Mouse (Mus musculus): ENCODE measurements around the gene Ncor1. TPM values are rescaled to one million over a fixed set of nuclear protein-coding genes. Genes with fewer than 3 reads are reported as not detected.

The Ncor1 gene
- polyA plus RNA-seq, 1 experiment from 2014 or later: 177 TPM

DNA sequence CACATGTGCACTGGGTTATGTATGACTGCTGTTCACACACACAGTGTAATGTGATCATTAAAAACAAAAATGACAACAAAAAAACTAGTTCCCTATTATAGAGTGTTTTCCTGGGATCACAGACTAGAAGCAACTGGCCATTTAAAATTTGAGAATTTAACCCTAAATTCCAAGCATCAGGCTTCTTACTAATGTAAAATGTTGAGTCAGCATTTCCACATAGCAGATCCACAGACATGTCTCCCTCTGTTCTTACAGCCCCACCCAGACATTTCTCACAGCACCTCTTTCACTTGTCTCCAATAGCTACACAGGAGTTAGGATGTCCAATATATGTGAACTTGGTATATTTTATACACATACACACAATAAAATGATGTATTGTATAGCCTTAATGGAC is 88.4 kb downstream of the Ncor1 start:
- H3K27ac ChIP-seq (ENCODE audit: low read depth): no peak overlapping the region
- no peaks in the 10 kb centered on the region for H3K27me3 ChIP-seq (ENCODE audit: insufficient read depth, low read length)
- no peak for TF ChIP-seq CTCF (IDR thresholded peaks at IDR 0.05; ENCODE audit: low read depth)
- H3K4me1 ChIP-seq (ENCODE audit: insufficient read depth): no peaks in the 10 kb centered on the region
- H3K9me3 ChIP-seq (ENCODE audit: low read depth, low read length): no peaks in the 10 kb centered on the region
- peaks cover 69% of the 10 kb centered on the region for H3K36me3 ChIP-seq (ENCODE audit: insufficient read depth)
- DNase-seq: no peak
- ATAC-seq (ENCODE audit: insufficient read depth): no peak
- H3K4me3 ChIP-seq (ENCODE audit: low read depth, low read length): no peak overlapping the region
- no peak overlapping the region for H3K4me2 ChIP-seq
- H3K9ac ChIP-seq: no peak overlapping the region

DNA sequence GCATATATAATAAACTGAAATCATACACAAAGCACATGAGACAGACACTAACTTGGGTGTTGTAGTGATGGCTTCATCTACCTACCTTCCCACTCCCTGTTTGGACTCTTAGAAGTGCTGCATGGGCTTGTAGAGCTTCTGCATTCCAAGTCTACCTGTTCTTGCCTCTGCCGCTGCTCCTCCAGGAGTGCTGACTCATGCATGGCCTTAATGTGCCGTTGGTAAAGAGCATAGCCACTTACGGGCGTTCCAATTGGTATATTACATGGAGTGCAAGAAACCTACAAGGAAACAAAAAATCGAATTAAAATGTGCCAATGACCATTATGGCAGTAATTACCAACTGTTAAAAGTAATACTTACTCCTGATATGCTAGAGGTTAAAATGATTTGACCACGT is 91.5 kb downstream of the Ncor1 start:
- Histone ChIP-seq H3K4me3 (ENCODE audit: low read depth, low read length) (no peak overlapping the region), H3K4me2 (no peak overlapping the region), H3K27ac (ENCODE audit: low read depth) (no peak overlapping the region), H3K9me3 (ENCODE audit: low read depth, low read length) (no peaks in the 10 kb centered on the region), H3K36me3 (ENCODE audit: insufficient read depth) (peaks cover 65% of the 10 kb centered on the region), H3K27me3 (ENCODE audit: insufficient read depth, low read length) (no peaks in the 10 kb centered on the region), H3K4me1 (ENCODE audit: insufficient read depth) (no peaks in the 10 kb centered on the region), H3K9ac (no peak overlapping the region)
- TF ChIP-seq CTCF (IDR thresholded peaks at IDR 0.05; ENCODE audit: low read depth): no peak
- ATAC-seq (ENCODE audit: insufficient read depth) (no peak), DNase-seq (no peak)
- WGBS: 90% methylated on average over 6 of the region's 6 CpGs

DNA sequence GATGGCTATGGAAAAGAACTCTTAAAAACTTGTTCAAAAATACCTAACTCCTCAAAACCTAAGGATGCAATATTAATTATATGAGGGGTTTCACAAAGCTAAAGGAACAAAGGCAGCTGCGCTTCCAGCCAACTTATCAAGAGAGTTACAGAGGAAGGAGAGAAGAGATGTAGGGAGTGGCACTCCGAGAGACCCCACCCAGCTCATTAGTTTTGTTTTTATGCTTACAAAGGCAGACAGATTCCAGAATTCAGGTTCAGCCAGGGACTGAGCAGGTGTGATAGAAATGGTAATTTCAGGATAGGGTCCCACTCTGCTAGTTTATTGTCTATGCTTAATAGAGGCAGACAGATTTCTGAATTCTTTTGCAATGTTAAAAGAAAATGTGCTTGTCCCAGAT is 103.1 kb downstream of the Ncor1 start:
- Histone ChIP-seq H3K27ac (ENCODE audit: low read depth) (no peak overlapping the region), H3K36me3 (ENCODE audit: insufficient read depth) (peaks cover 83% of the 10 kb centered on the region), H3K27me3 (ENCODE audit: insufficient read depth, low read length) (no peaks in the 10 kb centered on the region), H3K9ac (no peak overlapping the region), H3K9me3 (ENCODE audit: low read depth, low read length) (no peaks in the 10 kb centered on the region), H3K4me3 (ENCODE audit: low read depth, low read length) (no peak overlapping the region), H3K4me1 (ENCODE audit: insufficient read depth) (no peaks in the 10 kb centered on the region), H3K4me2 (no peak overlapping the region)
- TF ChIP-seq CTCF (IDR thresholded peaks at IDR 0.05; ENCODE audit: low read depth): no peak
- no peak for ATAC-seq (ENCODE audit: insufficient read depth)
- DNase-seq: no peak
- WGBS: 96% methylated on average over 2 of the region's 2 CpGs

DNA sequence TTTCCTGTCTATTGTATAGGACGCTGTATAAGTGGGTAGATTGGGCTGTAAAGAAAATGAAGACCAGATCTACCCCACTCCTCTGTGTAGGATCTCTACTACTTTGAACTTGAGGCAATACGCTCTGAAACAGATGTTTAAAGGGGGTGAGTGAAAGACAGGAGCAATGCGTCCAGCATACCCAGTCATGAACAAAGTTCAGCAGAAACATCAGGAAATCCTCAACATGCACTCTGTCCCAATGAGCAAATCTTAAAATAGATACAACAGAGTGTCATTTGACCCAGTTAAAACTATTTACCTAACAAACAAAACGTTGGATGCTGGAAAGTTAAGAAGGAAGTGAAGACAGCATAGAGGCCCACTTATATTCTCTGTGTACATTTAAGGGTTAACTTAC is 106.4 kb downstream of the Ncor1 start:
- no peak for DNase-seq
- ATAC-seq (ENCODE audit: insufficient read depth): no peak
- H3K9me3 ChIP-seq (ENCODE audit: low read depth, low read length): no peaks in the 10 kb centered on the region
- no peak overlapping the region for H3K9ac ChIP-seq
- H3K4me3 ChIP-seq (ENCODE audit: low read depth, low read length): no peak overlapping the region
- H3K27me3 ChIP-seq (ENCODE audit: insufficient read depth, low read length): no peaks in the 10 kb centered on the region
- no peak for TF ChIP-seq CTCF (IDR thresholded peaks at IDR 0.05; ENCODE audit: low read depth)
- WGBS: 72% methylated on average over 4 of the region's 4 CpGs
- H3K4me1 ChIP-seq (ENCODE audit: insufficient read depth): no peaks in the 10 kb centered on the region
- no peak overlapping the region for H3K4me2 ChIP-seq
- H3K27ac ChIP-seq (ENCODE audit: low read depth): no peak overlapping the region
- H3K36me3 ChIP-seq (ENCODE audit: insufficient read depth): peaks cover 83% of the 10 kb centered on the region

DNA sequence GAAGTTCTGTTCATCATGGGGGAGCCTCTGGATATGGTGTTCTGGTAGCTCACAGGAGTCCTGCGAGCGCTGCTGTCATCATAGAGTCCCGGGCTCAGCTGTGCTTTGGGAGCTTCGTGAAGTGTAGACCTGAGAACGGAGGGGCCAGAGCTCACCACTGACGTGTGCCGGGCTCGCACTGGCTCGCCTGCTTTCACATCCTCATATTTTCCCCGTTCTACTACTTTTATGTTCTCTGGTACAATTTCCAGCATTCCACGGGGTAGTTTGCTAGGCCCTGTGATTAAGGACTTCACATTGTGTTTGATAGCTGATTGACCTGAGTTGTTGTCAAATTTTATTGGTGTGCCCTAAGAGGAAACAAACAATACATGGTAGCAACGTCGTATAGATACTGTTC is 115.3 kb downstream of the Ncor1 start:
- H3K36me3 ChIP-seq (ENCODE audit: insufficient read depth): peaks cover 66% of the 10 kb centered on the region
- WGBS: 90% methylated on average over 13 of the region's 13 CpGs
- no peak overlapping the region for H3K4me3 ChIP-seq (ENCODE audit: low read depth, low read length)
- no peak for DNase-seq
- H3K27ac ChIP-seq (ENCODE audit: low read depth): no peak overlapping the region
- H3K9me3 ChIP-seq (ENCODE audit: low read depth, low read length): no peaks in the 10 kb centered on the region
- no peak for TF ChIP-seq CTCF (IDR thresholded peaks at IDR 0.05; ENCODE audit: low read depth)
- H3K4me2 ChIP-seq: no peak overlapping the region
- H3K4me1 ChIP-seq (ENCODE audit: insufficient read depth): no peaks in the 10 kb centered on the region
- no peak overlapping the region for H3K9ac ChIP-seq
- no peak for ATAC-seq (ENCODE audit: insufficient read depth)
- H3K27me3 ChIP-seq (ENCODE audit: insufficient read depth, low read length): no peaks in the 10 kb centered on the region

DNA sequence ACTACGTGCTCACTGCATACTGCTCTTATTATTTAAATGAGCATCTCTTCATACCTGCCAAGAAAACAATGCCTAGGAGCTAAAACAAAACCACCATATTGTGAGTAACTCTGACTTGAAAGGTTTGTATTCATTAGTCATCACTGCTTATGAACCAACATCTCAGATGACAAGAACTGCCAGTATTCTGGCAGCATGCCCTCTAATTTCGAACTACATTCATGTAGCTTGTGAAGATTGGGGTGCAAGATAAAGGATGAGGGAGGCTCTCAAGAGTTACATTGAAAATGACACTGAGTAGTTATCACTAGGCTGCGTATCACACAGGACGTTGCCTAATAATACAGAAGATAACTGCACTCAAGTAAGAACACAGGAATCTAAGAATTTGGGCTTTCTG is 126.1 kb downstream of the Ncor1 start:
- TF ChIP-seq CTCF (IDR thresholded peaks at IDR 0.05; ENCODE audit: low read depth): no peak
- Histone ChIP-seq H3K4me1 (ENCODE audit: insufficient read depth) (no peaks in the 10 kb centered on the region), H3K36me3 (ENCODE audit: insufficient read depth) (peaks cover 91% of the 10 kb centered on the region), H3K4me2 (no peak overlapping the region), H3K27ac (ENCODE audit: low read depth) (no peak overlapping the region), H3K9ac (no peak overlapping the region), H3K4me3 (ENCODE audit: low read depth, low read length) (no peak overlapping the region), H3K27me3 (ENCODE audit: insufficient read depth, low read length) (no peaks in the 10 kb centered on the region), H3K9me3 (ENCODE audit: low read depth, low read length) (no peaks in the 10 kb centered on the region)
- ATAC-seq (ENCODE audit: insufficient read depth) (no peak), DNase-seq (no peak)
- 93% methylated on average over 4 of the region's 4 CpGs for WGBS

DNA sequence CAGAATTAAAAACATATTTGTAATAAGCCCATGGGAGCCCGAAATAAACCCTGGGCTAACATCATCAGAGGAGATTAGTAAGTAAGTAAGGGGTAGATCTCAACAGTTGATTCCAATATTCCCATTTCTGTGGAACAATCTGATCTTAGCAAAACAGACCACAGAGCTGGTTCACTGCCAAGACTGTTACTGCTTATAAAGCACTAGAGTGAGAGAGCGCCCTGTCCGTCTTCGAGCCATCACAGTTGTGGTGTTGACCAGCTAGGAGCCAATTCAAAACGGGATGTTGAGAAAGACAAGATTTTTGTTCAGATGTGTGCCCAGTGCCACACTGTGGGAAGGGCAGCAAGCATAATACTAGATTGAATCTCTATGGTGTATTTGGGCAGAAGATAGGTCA is 127.2 kb downstream of the Ncor1 start:
- DNase-seq (no peak), ATAC-seq (ENCODE audit: insufficient read depth) (no peak)
- no peaks in the 10 kb centered on the region for H3K9me3 ChIP-seq (ENCODE audit: low read depth, low read length)
- no peak overlapping the region for H3K4me2 ChIP-seq
- no peak overlapping the region for H3K4me3 ChIP-seq (ENCODE audit: low read depth, low read length)
- no peak overlapping the region for H3K9ac ChIP-seq
- no peaks in the 10 kb centered on the region for H3K27me3 ChIP-seq (ENCODE audit: insufficient read depth, low read length)
- no peak for TF ChIP-seq CTCF (IDR thresholded peaks at IDR 0.05; ENCODE audit: low read depth)
- H3K36me3 ChIP-seq (ENCODE audit: insufficient read depth): peaks cover 91% of the 10 kb centered on the region
- H3K27ac ChIP-seq (ENCODE audit: low read depth): no peak overlapping the region
- no peaks in the 10 kb centered on the region for H3K4me1 ChIP-seq (ENCODE audit: insufficient read depth)
- WGBS: 88% methylated on average over 5 of the region's 5 CpGs

DNA sequence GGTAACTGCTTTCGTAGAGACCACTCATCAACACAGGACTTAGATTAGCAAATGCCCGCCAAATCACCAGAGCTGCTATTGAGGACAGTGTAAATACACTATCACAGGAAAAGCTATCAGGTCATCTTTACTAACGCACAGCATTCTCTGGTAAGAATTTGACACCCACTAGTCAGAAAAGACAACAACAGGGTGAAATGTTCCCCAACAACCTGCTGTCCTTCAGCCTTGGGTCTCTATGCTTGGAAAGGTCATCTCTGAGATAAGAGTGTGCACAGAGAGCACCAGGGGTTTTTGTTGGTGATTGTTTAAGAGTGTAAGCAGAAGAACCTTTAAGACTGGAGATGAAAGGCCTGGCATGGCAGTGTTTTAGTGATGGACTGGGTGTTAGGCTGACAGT is 134.7 kb downstream of the Ncor1 start:
- ATAC-seq (ENCODE audit: insufficient read depth): no peak
- no peak overlapping the region for H3K4me3 ChIP-seq (ENCODE audit: low read depth, low read length)
- WGBS: 51% methylated on average over 3 of the region's 3 CpGs

More for the DNA sequence above, 134.7 kb downstream of the Ncor1 start:
- Histone ChIP-seq H3K36me3 (ENCODE audit: insufficient read depth) (peaks cover 87% of the 10 kb centered on the region), H3K4me2 (no peak overlapping the region), H3K9ac (no peak overlapping the region), H3K27ac (ENCODE audit: low read depth) (no peak overlapping the region), H3K27me3 (ENCODE audit: insufficient read depth, low read length) (no peaks in the 10 kb centered on the region), H3K4me1 (ENCODE audit: insufficient read depth) (no peaks in the 10 kb centered on the region), H3K9me3 (ENCODE audit: low read depth, low read length) (no peaks in the 10 kb centered on the region)
- no peak for DNase-seq
- TF ChIP-seq CTCF (IDR thresholded peaks at IDR 0.05; ENCODE audit: low read depth): no peak
